Mouse (Mus musculus) heart, embryonic 10.5 days (tissue): ENCODE results near the gene Acot13. TPM values are rescaled to one million over a fixed set of nuclear protein-coding genes. Genes with fewer than 3 reads are reported as not detected.
"Not testable (repeated sequence)": the region's sequence is repeated elsewhere in the genome, so short reads cannot be mapped to it uniquely, and the experiment has no call there.

ENCODE experiments used
- DNase-seq: peaks from one replicate; pipeline ENCODE4 v3.0.0-alpha.2; 2017; ENCODE audit warnings: low spot score
- H3K27ac ChIP-seq: fragments of 300-500 bp; sonication (generic); 2 replicates; pipeline ENCODE4 v1.5.1; 2016; ENCODE audit warnings: mild to moderate bottlenecking
- H3K27me3 ChIP-seq: fragments of 300-500 bp; sonication (generic); 2 replicates; pipeline ENCODE4 v1.6.1; 2016; ENCODE audit warnings: mild to moderate bottlenecking; ENCODE audit not compliant: poor library complexity, insufficient read depth, severe bottlenecking
- H3K36me3 ChIP-seq: fragments of 300-500 bp; sonication (generic); 2 replicates; pipeline ENCODE4 v1.6.1; 2016; ENCODE audit warnings: mild to moderate bottlenecking, moderate library complexity
- H3K4me1 ChIP-seq: fragments of 300-500 bp; sonication (generic); 2 replicates; pipeline ENCODE4 v1.6.1; 2016; ENCODE audit warnings: mild to moderate bottlenecking
- H3K4me3 ChIP-seq: fragments of 300-500 bp; sonication (generic); 2 replicates; pipeline ENCODE4 v1.5.1; 2016; ENCODE audit warnings: mild to moderate bottlenecking, moderate library complexity
- H3K9me3 ChIP-seq: fragments of 300-500 bp; sonication (generic); 2 replicates; pipeline ENCODE4 v1.6.1; 2016; ENCODE audit warnings: mild to moderate bottlenecking, moderate library complexity
- WGBS: fragments of 180-500 bp; shearing (Covaris S2); methylation state at CpG from one replicate; pipeline ENCODE4 v1.1.7; 2016; 5-methylcytosine and 5-hydroxymethylcytosine counted together
- polyA plus RNA-seq: library from polyadenylated mRNA; unstranded; fragments of >200 nt; fragmentation: Nextera tagmentation; extraction: Ambion mirVana; gene quantifications from 2 replicates; pipeline ENCODE4 v1.2.1, GENCODE M21; 2016

Acot13 gene
- polyA plus RNA-seq, 1 experiment from 2014 or later, result 116 TPM

GRCm38 (mm10) chr13:24799378-24799777, 32.0 kb downstream of the Acot13 start:
- H3K4me1 ChIP-seq, result peaks cover 10% of the 10 kb centered on the region; the same call in 1 of the 2 replicates
- DNase-seq, result no peak
- peak overlapping the region; percentile 100 for H3K4me3 ChIP-seq
- peak overlapping the region; percentile 99; the same call in 1 of the 2 replicates for H3K27ac ChIP-seq
- no peaks in the 10 kb centered on the region for H3K9me3 ChIP-seq
- H3K36me3 ChIP-seq, result no peaks in the 10 kb centered on the region
- 61% methylated on average over 5 of the region's 5 CpGs for WGBS
- no peaks in the 10 kb centered on the region for H3K27me3 ChIP-seq

GRCm38 (mm10) chr13:24798686-24799085, 32.7 kb downstream of the Acot13 start:
- H3K36me3 ChIP-seq, result no peaks in the 10 kb centered on the region
- peaks cover 7% of the 10 kb centered on the region; the same call in 1 of the 2 replicates for H3K4me1 ChIP-seq
- no peaks in the 10 kb centered on the region for H3K9me3 ChIP-seq
- no peak overlapping the region for H3K27ac ChIP-seq
- DNase-seq, result no peak
- no peaks in the 10 kb centered on the region for H3K27me3 ChIP-seq
- H3K4me3 ChIP-seq, result no peak overlapping the region
- WGBS, result 92% methylated on average over 4 of the region's 4 CpGs

- Histone ChIP-seq H3K4me3 (no peak overlapping the region), H3K36me3 (no peaks in the 10 kb centered on the region), H3K27me3 (no peaks in the 10 kb centered on the region), H3K27ac (no peak overlapping the region), H3K9me3 (no peaks in the 10 kb centered on the region), H3K4me1 (no peaks in the 10 kb centered on the region)
- WGBS, result 80% methylated on average over 9 of the region's 9 CpGs
- DNase-seq, result no peak
Measured at GRCm38 (mm10) chr13:24792411-24793045, 38.8 kb downstream of the Acot13 start.

GRCm38 (mm10) chr13:24791349-24791748, 40.0 kb downstream of the Acot13 start:
- WGBS, result 63% methylated on average over 2 of the region's 2 CpGs
- no peaks in the 10 kb centered on the region for H3K4me1 ChIP-seq

GRCm38 (mm10) chr13:24787477-24787876, 43.9 kb downstream of the Acot13 start:
- Histone ChIP-seq H3K36me3 (no peaks in the 10 kb centered on the region), H3K4me3 (no peak overlapping the region), H3K4me1 (no peaks in the 10 kb centered on the region), H3K9me3 (no peaks in the 10 kb centered on the region), H3K27me3 (no peaks in the 10 kb centered on the region), H3K27ac (no peak overlapping the region)
- no peak for DNase-seq
- WGBS, result 83% methylated on average over 5 of the region's 5 CpGs

More at GRCm38 (mm10) chr13:24791349-24791748, 40.0 kb downstream of the Acot13 start:
- H3K4me3 ChIP-seq, result no peak overlapping the region
- H3K9me3 ChIP-seq, result no peaks in the 10 kb centered on the region
- no peaks in the 10 kb centered on the region for H3K27me3 ChIP-seq
- H3K36me3 ChIP-seq, result no peaks in the 10 kb centered on the region
- H3K27ac ChIP-seq, result no peak overlapping the region
- DNase-seq, result no peak

- H3K27me3 ChIP-seq, result no peaks in the 10 kb centered on the region
- H3K36me3 ChIP-seq, result no peaks in the 10 kb centered on the region
- 50% methylated on average over 11 of the region's 11 CpGs for WGBS
- no peak overlapping the region for H3K4me3 ChIP-seq
- H3K4me1 ChIP-seq, result no peaks in the 10 kb centered on the region
- no peak for DNase-seq
- H3K27ac ChIP-seq, result no peak overlapping the region
- no peaks in the 10 kb centered on the region for H3K9me3 ChIP-seq
Measured at GRCm38 (mm10) chr13:24786014-24786490, 45.3 kb downstream of the Acot13 start.

GRCm38 (mm10) chr13:24781916-24782315, 49.4 kb downstream of the Acot13 start:
- H3K9me3 ChIP-seq, result no peaks in the 10 kb centered on the region
- no peak for DNase-seq
- no peaks in the 10 kb centered on the region for H3K27me3 ChIP-seq
- 67% methylated on average over 5 of the region's 5 CpGs for WGBS
- no peak overlapping the region for H3K4me3 ChIP-seq
- no peaks in the 10 kb centered on the region for H3K4me1 ChIP-seq
- H3K27ac ChIP-seq, result no peak overlapping the region
- no peaks in the 10 kb centered on the region for H3K36me3 ChIP-seq

- no peak overlapping the region for H3K4me3 ChIP-seq
- H3K4me1 ChIP-seq, result no peaks in the 10 kb centered on the region
- H3K27me3 ChIP-seq, result no peaks in the 10 kb centered on the region
- no peak for DNase-seq
- H3K36me3 ChIP-seq, result no peaks in the 10 kb centered on the region
- no peaks in the 10 kb centered on the region for H3K9me3 ChIP-seq
- H3K27ac ChIP-seq, result no peak overlapping the region
- 73% methylated on average over 8 of the region's 8 CpGs for WGBS
Measured at GRCm38 (mm10) chr13:24778706-24779380, 52.5 kb downstream of the Acot13 start.

- no peak overlapping the region for H3K4me3 ChIP-seq
- DNase-seq, result no peak
- WGBS, result 74% methylated on average over 2 of the region's 2 CpGs
Measured at GRCm38 (mm10) chr13:24778026-24778425, 53.3 kb downstream of the Acot13 start.

GRCm38 (mm10) chr13:24776146-24776844, 55.0 kb downstream of the Acot13 start:
- 55% methylated on average over 7 of the region's 7 CpGs for WGBS
- no peak for DNase-seq

More at GRCm38 (mm10) chr13:24778026-24778425, 53.3 kb downstream of the Acot13 start:
- Histone ChIP-seq H3K9me3 (no peaks in the 10 kb centered on the region), H3K27ac (no peak overlapping the region), H3K36me3 (no peaks in the 10 kb centered on the region), H3K27me3 (no peaks in the 10 kb centered on the region), H3K4me1 (no peaks in the 10 kb centered on the region)

GRCm38 (mm10) chr13:24771482-24771881, 59.9 kb downstream of the Acot13 start:
- H3K27ac ChIP-seq, H3K4me1 ChIP-seq, H3K4me3 ChIP-seq, H3K27me3 ChIP-seq, H3K36me3 ChIP-seq, H3K9me3 ChIP-seq, DNase-seq: not testable (repeated sequence)
- WGBS, result 92% methylated on average over 9 of the region's 10 CpGs

More at GRCm38 (mm10) chr13:24776146-24776844, 55.0 kb downstream of the Acot13 start:
- H3K9me3 ChIP-seq, result no peaks in the 10 kb centered on the region
- H3K4me1 ChIP-seq, result no peaks in the 10 kb centered on the region
- H3K36me3 ChIP-seq, result no peaks in the 10 kb centered on the region
- H3K27me3 ChIP-seq, result no peaks in the 10 kb centered on the region
- no peak overlapping the region for H3K27ac ChIP-seq
- H3K4me3 ChIP-seq, result no peak overlapping the region
